Mouse (Mus musculus) heart, adult 2 months (tissue): Measurements from ENCODE around the gene Snx9.

Experiments used
- CTCF ChIP-seq: fragments of 200-600 bp; IDR thresholded peaks from 2 replicates; pipeline ENCODE4 v1.8.1; 2022; ENCODE audit warnings: antibody characterized with exemption, mild to moderate bottlenecking, moderate library complexity
- EP300 ChIP-seq: fragments of 200-500 bp; IDR thresholded peaks from 2 replicates; pipeline ENCODE4 v1.6.1; 2011; ENCODE audit warnings: low read depth, low read length, control low read depth; ENCODE audit not compliant: insufficient read depth
- POLR2A ChIP-seq: fragments of 200-500 bp; IDR thresholded peaks from 2 replicates; pipeline ENCODE4 v1.6.1; 2011; ENCODE audit warnings: mild to moderate bottlenecking, low read depth, low read length, control low read depth; ENCODE audit not compliant: insufficient read depth

GRCm38 (mm10) chr17:5877611-5878157 is 36.6 kb downstream of the Snx9 start:
- TF ChIP-seq CTCF (no peak), POLR2A (no peak), EP300 (no peak)
